Mouse (Mus musculus) olfactory bulb, adult 2 months (tissue): ENCODE results near the gene Olfr698.

Experiments
- CTCF ChIP-seq: fragments of 200-500 bp; IDR thresholded peaks from 2 replicates; pipeline ENCODE4 v1.5.1; 2012; ENCODE audit warnings: low read depth, mild to moderate bottlenecking, low read length, moderate library complexity; ENCODE audit not compliant: insufficient read depth
- POLR2A ChIP-seq: fragments of 200-500 bp; IDR thresholded peaks from 2 replicates; pipeline ENCODE4 v1.6.1; 2012; ENCODE audit warnings: mild to moderate bottlenecking, low read depth, low read length, moderate library complexity; ENCODE audit not compliant: insufficient read depth

GRCm38 (mm10) chr7:106711463-106711862 is 43.7 kb downstream of the Olfr698 start:
- no peak for TF ChIP-seq CTCF
- no peak for TF ChIP-seq POLR2A
